Mouse (Mus musculus): ENCODE data around the gene Abcc4.

DNA sequence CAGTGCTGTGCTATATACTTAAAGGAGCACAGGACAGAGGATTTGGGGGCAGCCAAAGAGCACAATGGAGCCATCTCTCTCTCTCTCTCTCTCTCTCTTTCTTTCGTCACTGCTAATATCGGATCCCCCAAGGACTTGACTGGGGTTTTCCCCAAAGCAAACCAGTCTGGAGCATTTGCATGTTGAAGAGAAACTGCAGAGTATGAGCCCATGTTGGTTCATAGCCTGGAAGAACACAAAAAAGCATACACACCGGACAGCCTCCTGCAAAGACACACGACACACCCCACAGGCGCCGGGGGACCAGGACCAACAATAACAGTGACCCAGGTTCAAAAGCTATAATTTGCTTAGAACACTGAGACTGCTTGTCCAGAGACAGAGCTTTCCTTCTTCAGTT is 14.1 kb downstream of the Abcc4 start:
- TF ChIP-seq CTCF (IDR thresholded peaks at IDR 0.05; ENCODE audit: control insufficient read depth, insufficient read depth, low read length) (no peak), POLR2A (IDR thresholded peaks at IDR 0.05; ENCODE audit: borderline replicate concordance, control insufficient read depth, low read depth, low read length) (no peak)
